Mouse (Mus musculus) midbrain, embryonic 10.5 days (tissue): ENCODE results near the gene Coro6. TPM values are rescaled to one million over a fixed set of nuclear protein-coding genes. Genes with fewer than 3 reads are reported as not detected.

ENCODE experiments used
- DNase-seq: peaks from one replicate; pipeline ENCODE4 v3.0.0-alpha.2; 2017; ENCODE audit warnings: low spot score
- H3K27ac ChIP-seq: fragments of 300-500 bp; sonication (generic); replicated peaks from 2 replicates; pipeline ENCODE4 v1.5.1; 2016; ENCODE audit warnings: mild to moderate bottlenecking
- H3K27me3 ChIP-seq: fragments of 300-500 bp; sonication (generic); 2 replicates; pipeline ENCODE4 v1.6.1; 2016; ENCODE audit warnings: low read depth, mild to moderate bottlenecking; ENCODE audit not compliant: poor library complexity, severe bottlenecking
- H3K36me3 ChIP-seq: fragments of 300-500 bp; sonication (generic); 2 replicates; pipeline ENCODE4 v1.6.1; 2016; ENCODE audit warnings: mild to moderate bottlenecking, moderate library complexity
- H3K4me1 ChIP-seq: fragments of 300-500 bp; sonication (generic); 2 replicates; pipeline ENCODE4 v1.6.1; 2016
- H3K4me3 ChIP-seq: fragments of 300-500 bp; sonication (generic); 2 replicates; pipeline ENCODE4 v1.5.1; 2016; ENCODE audit warnings: mild to moderate bottlenecking, moderate library complexity
- H3K9me3 ChIP-seq: fragments of 300-500 bp; sonication (generic); replicated peaks from 2 replicates; pipeline ENCODE4 v1.6.1; 2016; ENCODE audit warnings: mild to moderate bottlenecking
- WGBS: fragments of 180-500 bp; shearing (Covaris S2); methylation state at CpG from one replicate; pipeline ENCODE4 v1.1.7; 2016; 5-methylcytosine and 5-hydroxymethylcytosine counted together
- polyA plus RNA-seq: library from polyadenylated mRNA; unstranded; fragments of >200 nt; fragmentation: Nextera tagmentation; extraction: Ambion mirVana; gene quantifications from 2 replicates; pipeline ENCODE4 v1.2.1, GENCODE M21; 2016

Coro6 gene
- polyA plus RNA-seq, 1 experiment from 2014 or later: not detected

GRCm38 (mm10) chr11:77467784-77468183, 5.6 kb downstream of the Coro6 start:
- Histone ChIP-seq H3K27ac (0 out of 2 replicates have a peak overlapping the region, but pooled peaks have one; percentile 9), H3K36me3 (peaks cover 26% of the 10 kb centered on the region), H3K4me1 (peaks cover 23% of the 10 kb centered on the region), H3K4me3 (peak overlapping the region; percentile 28; the same call in 1 of the 2 replicates), H3K27me3 (peaks cover 77% of the 10 kb centered on the region), H3K9me3 (no peaks in the 10 kb centered on the region)
- peak; percentile 69 for DNase-seq
- 14% methylated on average over 20 of the region's 20 CpGs for WGBS

- Histone ChIP-seq H3K4me1 (peaks cover 20% of the 10 kb centered on the region), H3K9me3 (no peaks in the 10 kb centered on the region), H3K4me3 (no peak overlapping the region), H3K27ac (no peak overlapping the region), H3K27me3 (peaks cover 71% of the 10 kb centered on the region), H3K36me3 (peaks cover 32% of the 10 kb centered on the region)
- 87% methylated on average over 9 of the region's 9 CpGs for WGBS
- DNase-seq: no peak
Observed at GRCm38 (mm10) chr11:77468397-77468796, 6.2 kb downstream of the Coro6 start.

GRCm38 (mm10) chr11:77471407-77471806, 9.2 kb downstream of the Coro6 start:
- Histone ChIP-seq H3K4me1 (peaks cover 16% of the 10 kb centered on the region), H3K27me3 (peaks cover 40% of the 10 kb centered on the region), H3K9me3 (no peaks in the 10 kb centered on the region), H3K36me3 (peaks cover 56% of the 10 kb centered on the region), H3K4me3 (no peak overlapping the region), H3K27ac (no peak overlapping the region)
- WGBS: 67% methylated on average over 29 of the region's 29 CpGs
- no peak for DNase-seq

- H3K36me3 ChIP-seq: peaks cover 66% of the 10 kb centered on the region
- H3K4me3 ChIP-seq: no peak overlapping the region
- WGBS: 91% methylated on average over 16 of the region's 16 CpGs
- no peak overlapping the region for H3K27ac ChIP-seq
- H3K4me1 ChIP-seq: peaks cover 3% of the 10 kb centered on the region
- DNase-seq: no peak
- no peaks in the 10 kb centered on the region for H3K9me3 ChIP-seq
- peaks cover 27% of the 10 kb centered on the region for H3K27me3 ChIP-seq
Observed at GRCm38 (mm10) chr11:77472775-77473174, 10.6 kb downstream of the Coro6 start.

GRCm38 (mm10) chr11:77476216-77476615, 14.0 kb downstream of the Coro6 start:
- Histone ChIP-seq H3K4me3 (no peak overlapping the region), H3K9me3 (no peaks in the 10 kb centered on the region), H3K36me3 (peaks cover 56% of the 10 kb centered on the region), H3K4me1 (no peaks in the 10 kb centered on the region), H3K27ac (no peak overlapping the region), H3K27me3 (0 out of 2 replicates have a peak, but pooled peaks cover under 1% of the 10 kb centered on the region)
- no peak for DNase-seq
- 97% methylated on average over 14 of the region's 14 CpGs for WGBS

- H3K4me1 ChIP-seq: no peaks in the 10 kb centered on the region
- H3K4me3 ChIP-seq: no peak overlapping the region
- no peak overlapping the region for H3K27ac ChIP-seq
- 92% methylated on average over 6 of the region's 6 CpGs for WGBS
- no peaks in the 10 kb centered on the region for H3K27me3 ChIP-seq
- no peaks in the 10 kb centered on the region for H3K9me3 ChIP-seq
- no peak for DNase-seq
- H3K36me3 ChIP-seq: peaks cover 53% of the 10 kb centered on the region
Observed at GRCm38 (mm10) chr11:77476895-77477294, 14.7 kb downstream of the Coro6 start.

- no peaks in the 10 kb centered on the region for H3K9me3 ChIP-seq
- DNase-seq: no peak
- 77% methylated on average over 3 of the region's 3 CpGs for WGBS
- no peak overlapping the region for H3K4me3 ChIP-seq
- peaks cover 7% of the 10 kb centered on the region; the same call in 1 of the 2 replicates for H3K36me3 ChIP-seq
- peaks cover 41% of the 10 kb centered on the region for H3K4me1 ChIP-seq
- H3K27ac ChIP-seq: no peak overlapping the region
- H3K27me3 ChIP-seq: no peaks in the 10 kb centered on the region
Observed at GRCm38 (mm10) chr11:77483043-77483442, 20.8 kb downstream of the Coro6 start.

GRCm38 (mm10) chr11:77483510-77484255, 21.5 kb downstream of the Coro6 start:
- Histone ChIP-seq H3K4me1 (peaks cover 47% of the 10 kb centered on the region), H3K9me3 (no peaks in the 10 kb centered on the region)

GRCm38 (mm10) chr11:77485229-77485628, 23.0 kb downstream of the Coro6 start:
- Histone ChIP-seq H3K36me3 (peaks cover 7% of the 10 kb centered on the region; the same call in 1 of the 2 replicates), H3K9me3 (no peaks in the 10 kb centered on the region), H3K27me3 (0 out of 2 replicates have a peak, but pooled peaks cover 1% of the 10 kb centered on the region), H3K27ac (no peak overlapping the region), H3K4me3 (no peak overlapping the region), H3K4me1 (peaks cover 59% of the 10 kb centered on the region)
- WGBS: 71% methylated on average over 6 of the region's 6 CpGs
- DNase-seq: no peak

More at GRCm38 (mm10) chr11:77483510-77484255, 21.5 kb downstream of the Coro6 start:
- DNase-seq: no peak
- Histone ChIP-seq H3K4me3 (no peak overlapping the region), H3K27me3 (no peaks in the 10 kb centered on the region), H3K36me3 (peaks cover 7% of the 10 kb centered on the region; the same call in 1 of the 2 replicates), H3K27ac (no peak overlapping the region)
- WGBS: 77% methylated on average over 11 of the region's 11 CpGs

- Histone ChIP-seq H3K27ac (0 out of 2 replicates have a peak overlapping the region, but pooled peaks have one; percentile 4), H3K4me1 (peaks cover 74% of the 10 kb centered on the region), H3K27me3 (0 out of 2 replicates have a peak, but pooled peaks cover 9% of the 10 kb centered on the region), H3K36me3 (peaks cover 5% of the 10 kb centered on the region; the same call in 1 of the 2 replicates), H3K9me3 (no peaks in the 10 kb centered on the region), H3K4me3 (peak overlapping the region; percentile 81; the same call in 1 of the 2 replicates)
- no peak for DNase-seq
- WGBS: 83% methylated on average over 5 of the region's 5 CpGs
Observed at GRCm38 (mm10) chr11:77486798-77487197, 24.6 kb downstream of the Coro6 start.

GRCm38 (mm10) chr11:77488771-77489581, 26.8 kb downstream of the Coro6 start:
- Histone ChIP-seq H3K4me1 (peaks cover 83% of the 10 kb centered on the region), H3K9me3 (no peaks in the 10 kb centered on the region), H3K4me3 (peak overlapping the region; percentile 81), H3K27ac (peak overlapping the region; percentile 94), H3K36me3 (0 out of 2 replicates have a peak, but pooled peaks cover 3% of the 10 kb centered on the region), H3K27me3 (0 out of 2 replicates have a peak, but pooled peaks cover 9% of the 10 kb centered on the region)
- DNase-seq: peak; percentile 46
- 2% methylated on average over 55 of the region's 55 CpGs for WGBS

GRCm38 (mm10) chr11:77489591-77490235, 27.5 kb downstream of the Coro6 start, which contains the start of gene Ankrd13b:
TSS of gene Ankrd13b (minus strand) at chr11:77489678.
- Histone ChIP-seq H3K27me3 (0 out of 2 replicates have a peak, but pooled peaks cover 9% of the 10 kb centered on the region), H3K36me3 (0 out of 2 replicates have a peak, but pooled peaks cover 3% of the 10 kb centered on the region), H3K4me1 (peaks cover 91% of the 10 kb centered on the region), H3K4me3 (peak within 1 kb of the TSS; percentile 81), H3K27ac (peak within 1 kb of the TSS; percentile 94), H3K9me3 (no peaks in the 10 kb centered on the region)
- 2% methylated on average over 86 of the region's 87 CpGs for WGBS
- DNase-seq: peak; percentile 86
